Mouse (Mus musculus) MEL (cell line): ENCODE measurements around the gene Arhgap19. TPM values are rescaled to one million over a fixed set of nuclear protein-coding genes. Genes with fewer than 3 reads are reported as not detected.
A peak's percentile ranks its signal among the peaks of the same experiment; 100 is the strongest.

Experiments used
- DNase-seq: peaks from one replicate; pipeline ENCODE4 v3.0.0; 2011; ENCODE audit warnings: low read depth, low spot score
- H3K27ac ChIP-seq: 2 replicates; pipeline ENCODE4 v1.5.1; 2012; ENCODE audit warnings: low read depth, mild to moderate bottlenecking, control low read depth, low read length, moderate library complexity; ENCODE audit not compliant: control insufficient read depth
- H3K27me3 ChIP-seq, 2 experiments: fragments of 150-350 bp in 1 of 2; sonication (generic) in 1 of 2; 2 replicates each; pipeline ENCODE4 v1.6.1; 2012; ENCODE audit warnings: low read length in 2 of 2, mild to moderate bottlenecking in 2 of 2, improper control_type of control experiment in 1 of 2, moderate library complexity in 1 of 2; ENCODE audit not compliant: insufficient read depth in 2 of 2, control insufficient read depth in 1 of 2
- H3K36me3 ChIP-seq, 2 experiments: 2 replicates each; pipeline ENCODE4 v1.6.1; 2012 to 2014; ENCODE audit warnings: low read length in 2 of 2, improper control_type of control experiment in 1 of 2, inconsistent platforms in 1 of 2, mild to moderate bottlenecking in 1 of 2; ENCODE audit not compliant: insufficient read depth in 2 of 2, control insufficient read depth in 1 of 2
- H3K4me1 ChIP-seq, 2 experiments: fragments of 150-350 bp in 1 of 2; sonication (generic) in 1 of 2; 2 replicates each; pipeline ENCODE4 v1.6.1; 2012; ENCODE audit warnings: low read length in 2 of 2, improper control_type of control experiment in 1 of 2, mild to moderate bottlenecking in 1 of 2; ENCODE audit not compliant: insufficient read depth in 2 of 2, control insufficient read depth in 1 of 2
- H3K4me3 ChIP-seq, 2 experiments: fragments of 150-350 bp in 1 of 2; sonication (generic) in 1 of 2; 2 replicates each; pipeline ENCODE4 v1.5.1; 2012; ENCODE audit warnings: low read depth in 2 of 2, low read length in 2 of 2, mild to moderate bottlenecking in 2 of 2, moderate library complexity in 2 of 2, control low read depth in 1 of 2, improper control_type of control experiment in 1 of 2; ENCODE audit not compliant: control insufficient read depth in 1 of 2, insufficient read depth in 1 of 2
- H3K79me2 ChIP-seq: 2 replicates; pipeline ENCODE4 v1.6.1; 2012; ENCODE audit warnings: mild to moderate bottlenecking, low read length, moderate library complexity; ENCODE audit not compliant: control insufficient read depth, poor library complexity, insufficient read depth
- H3K9ac ChIP-seq: 2 replicates; pipeline ENCODE4 v1.6.1; 2012; ENCODE audit warnings: low read depth, mild to moderate bottlenecking, control low read depth, low read length, moderate library complexity; ENCODE audit not compliant: control insufficient read depth, poor library complexity, severe bottlenecking
- H3K9me3 ChIP-seq: fragments of 150-350 bp; sonication (generic); replicated peaks from 2 replicates; pipeline ENCODE4 v1.6.1; 2012; ENCODE audit warnings: mild to moderate bottlenecking, low read length, improper control_type of control experiment, moderate library complexity; ENCODE audit not compliant: insufficient read depth
- BHLHE40 ChIP-seq: IDR thresholded peaks from 2 replicates; pipeline ENCODE4 v1.6.1; 2012; ENCODE audit warnings: low read depth, mild to moderate bottlenecking, inconsistent platforms, low read length, improper control_type of control experiment, borderline replicate concordance
- CHD1 ChIP-seq: IDR thresholded peaks from 2 replicates; pipeline ENCODE4 v1.6.1; 2012; ENCODE audit warnings: low read depth, mild to moderate bottlenecking, inconsistent platforms, low read length, improper control_type of control experiment
- CHD2 ChIP-seq: IDR thresholded peaks from 2 replicates; pipeline ENCODE4 v1.6.1; 2011; ENCODE audit warnings: low read length, improper control_type of control experiment
- CTCF ChIP-seq, 3 experiments: IDR thresholded peaks in 2 of 3; conservative IDR thresholded peaks in 1 of 3; 2 replicates each; pipeline ENCODE4 v1.5.1; 2011 to 2012; ENCODE audit warnings: low read length in 3 of 3, low read depth in 2 of 3, mild to moderate bottlenecking in 2 of 3, improper control_type of control experiment in 1 of 3, inconsistent platforms in 1 of 3, mixed read lengths in 1 of 3, moderate library complexity in 1 of 3; ENCODE audit not compliant: control insufficient read depth in 1 of 3, insufficient read depth in 1 of 3, poor library complexity in 1 of 3, severe bottlenecking in 1 of 3
- E2F4 ChIP-seq: IDR thresholded peaks from 2 replicates; pipeline ENCODE4 v1.6.1; 2011; ENCODE audit warnings: low read depth, low read length, improper control_type of control experiment, borderline replicate concordance
- ELF1 ChIP-seq: IDR thresholded peaks from 2 replicates; pipeline ENCODE4 v1.6.1; 2014; ENCODE audit warnings: low read depth, mild to moderate bottlenecking, inconsistent platforms, low read length, improper control_type of control experiment, moderate library complexity
- ETS1 ChIP-seq: IDR thresholded peaks from 2 replicates; pipeline ENCODE4 v1.6.1; 2012; ENCODE audit warnings: low read depth, mild to moderate bottlenecking, inconsistent platforms, low read length, improper control_type of control experiment, moderate library complexity
- GABPA ChIP-seq: IDR thresholded peaks from 2 replicates; pipeline ENCODE4 v1.6.1; 2012; ENCODE audit warnings: low read depth, mild to moderate bottlenecking, inconsistent platforms, low read length, improper control_type of control experiment, moderate library complexity
- GATA1 ChIP-seq: IDR thresholded peaks from 2 replicates; pipeline ENCODE4 v1.6.1; 2011; ENCODE audit warnings: low read depth, low read length, improper control_type of control experiment
- HCFC1 ChIP-seq: IDR thresholded peaks from 2 replicates; pipeline ENCODE4 v1.6.1; 2012; ENCODE audit warnings: low read depth, mild to moderate bottlenecking, inconsistent platforms, low read length, improper control_type of control experiment, moderate library complexity
- JUND ChIP-seq: IDR thresholded peaks from 2 replicates; pipeline ENCODE4 v1.6.1; 2011; ENCODE audit warnings: low read depth, mild to moderate bottlenecking, improper control_type of control experiment, low read length
- KAT2A ChIP-seq: conservative IDR thresholded peaks from 2 replicates; pipeline ENCODE4 v1.6.1; 2012; ENCODE audit warnings: low read depth, low read length, improper control_type of control experiment, inconsistent platforms
- MAFK ChIP-seq: IDR thresholded peaks from 2 replicates; pipeline ENCODE4 v1.6.1; 2011; ENCODE audit warnings: low read depth, mild to moderate bottlenecking, low read length, improper control_type of control experiment, borderline replicate concordance
- MAX ChIP-seq: IDR thresholded peaks from 2 replicates; pipeline ENCODE4 v1.6.1; 2011; ENCODE audit warnings: low read length, improper control_type of control experiment
- MEF2A ChIP-seq: IDR thresholded peaks from 2 replicates; pipeline ENCODE4 v1.6.1; 2014; ENCODE audit warnings: low read depth, mild to moderate bottlenecking, inconsistent platforms, low read length, improper control_type of control experiment; ENCODE audit not compliant: poor library complexity, insufficient replicate concordance, severe bottlenecking; ENCODE audit errors: extremely low read depth
- MXI1 ChIP-seq: IDR thresholded peaks from 2 replicates; pipeline ENCODE4 v1.6.1; 2011; ENCODE audit warnings: mild to moderate bottlenecking, low read depth, low read length, improper control_type of control experiment
- MYB ChIP-seq: IDR thresholded peaks from 2 replicates; pipeline ENCODE4 v1.6.1; 2011; ENCODE audit warnings: mild to moderate bottlenecking, low read depth, low read length, improper control_type of control experiment
- MYC ChIP-seq: IDR thresholded peaks from 2 replicates; pipeline ENCODE4 v1.6.1; 2011; ENCODE audit warnings: low read depth, mild to moderate bottlenecking, low read length, improper control_type of control experiment, moderate library complexity
- NRF1 ChIP-seq: IDR thresholded peaks from 2 replicates; pipeline ENCODE4 v1.6.1; 2014; ENCODE audit warnings: low read depth, mild to moderate bottlenecking, inconsistent platforms, low read length, improper control_type of control experiment, moderate library complexity; ENCODE audit not compliant: poor library complexity, insufficient read depth, severe bottlenecking
- POLR2A ChIP-seq, 2 experiments: IDR thresholded peaks; 2 replicates each; pipeline ENCODE4 v1.6.1; 2011 to 2012; ENCODE audit warnings: low read length in 2 of 2, mild to moderate bottlenecking in 2 of 2, control low read depth in 1 of 2, improper control_type of control experiment in 1 of 2, low read depth in 1 of 2, moderate library complexity in 1 of 2; ENCODE audit not compliant: control insufficient read depth in 1 of 2, insufficient read depth in 1 of 2, poor library complexity in 1 of 2
- POLR2AphosphoS2 ChIP-seq: IDR thresholded peaks from 2 replicates; pipeline ENCODE4 v1.6.1; 2011; ENCODE audit warnings: low read length, improper control_type of control experiment
- POLR2AphosphoS5 ChIP-seq: IDR thresholded peaks from 2 replicates; pipeline ENCODE4 v1.6.1; 2012; ENCODE audit warnings: low read depth, borderline replicate concordance, mild to moderate bottlenecking, inconsistent platforms, low read length, moderate library complexity, mixed read lengths
- RAD21 ChIP-seq: IDR thresholded peaks from 2 replicates; pipeline ENCODE4 v1.6.1; 2011; ENCODE audit warnings: mild to moderate bottlenecking, low read depth, low read length, improper control_type of control experiment
- RCOR1 ChIP-seq: IDR thresholded peaks from 2 replicates; pipeline ENCODE4 v1.6.1; 2012; ENCODE audit warnings: low read depth, mild to moderate bottlenecking, inconsistent platforms, low read length, improper control_type of control experiment
- SIN3A ChIP-seq: IDR thresholded peaks from 2 replicates; pipeline ENCODE4 v1.6.1; 2012; ENCODE audit warnings: low read length, improper control_type of control experiment, inconsistent platforms
- SMC3 ChIP-seq: IDR thresholded peaks from 2 replicates; pipeline ENCODE4 v1.6.1; 2011; ENCODE audit warnings: low read depth, low read length, improper control_type of control experiment
- TAL1 ChIP-seq: IDR thresholded peaks from 2 replicates; pipeline ENCODE4 v1.6.1; 2012; ENCODE audit warnings: mild to moderate bottlenecking, inconsistent platforms, low read length, moderate library complexity, mixed read lengths
- TBP ChIP-seq: IDR thresholded peaks from 2 replicates; pipeline ENCODE4 v1.8.0; 2011; ENCODE audit warnings: low read depth, low read length, improper control_type of control experiment
- TCF12 ChIP-seq: IDR thresholded peaks from 2 replicates; pipeline ENCODE4 v1.6.1; 2014; ENCODE audit warnings: low read depth, mild to moderate bottlenecking, inconsistent platforms, low read length, improper control_type of control experiment, moderate library complexity
- UBTF ChIP-seq: IDR thresholded peaks from 2 replicates; pipeline ENCODE4 v1.6.1; 2012; ENCODE audit warnings: low read depth, mild to moderate bottlenecking, inconsistent platforms, low read length, improper control_type of control experiment, moderate library complexity, borderline replicate concordance; ENCODE audit not compliant: insufficient read depth
- USF1 ChIP-seq: IDR thresholded peaks from 2 replicates; pipeline ENCODE4 v1.6.1; 2014; ENCODE audit warnings: low read depth, mild to moderate bottlenecking, inconsistent platforms, low read length, improper control_type of control experiment, moderate library complexity
- USF2 ChIP-seq, 2 experiments: IDR thresholded peaks; 2 replicates each; pipeline ENCODE4 v1.6.1; 2011 to 2012; ENCODE audit warnings: improper control_type of control experiment in 2 of 2, low read length in 2 of 2, borderline replicate concordance in 1 of 2, inconsistent platforms in 1 of 2, low read depth in 1 of 2, mild to moderate bottlenecking in 1 of 2; ENCODE audit not compliant: insufficient read depth in 1 of 2
- ZC3H11A ChIP-seq: IDR thresholded peaks from 2 replicates; pipeline ENCODE4 v1.6.1; 2012; ENCODE audit warnings: low read depth, mild to moderate bottlenecking, inconsistent platforms, low read length, improper control_type of control experiment
- ZKSCAN1 ChIP-seq: IDR thresholded peaks from 2 replicates; pipeline ENCODE4 v1.6.1; 2012; ENCODE audit warnings: low read depth, mild to moderate bottlenecking, inconsistent platforms, low read length, improper control_type of control experiment, moderate library complexity
- ZMIZ1 ChIP-seq: IDR thresholded peaks from 2 replicates; pipeline ENCODE4 v1.6.1; 2012; ENCODE audit warnings: low read depth, mild to moderate bottlenecking, inconsistent platforms, low read length, improper control_type of control experiment, moderate library complexity
- polyA plus RNA-seq, 2 experiments: library from polyadenylated mRNA; stranded (reverse) in 1 of 2; unstranded in 1 of 2; fragments of >175 nt in 1 of 2; fragments of >200 nt in 1 of 2; gene quantifications; 2 replicates each; pipeline versions ENCODE4 v1.2.1 to v1.2.4; 2012; ENCODE audit warnings: low replicate concordance in 2 of 2, low read depth in 1 of 2; ENCODE audit not compliant: insufficient read length in 2 of 2, insufficient read depth in 1 of 2, missing spikeins in 1 of 2
- total RNA-seq: library from RNA; depleted of rRNA; stranded (reverse); fragments of 300-350 nt; gene quantifications from 2 replicates; pipeline ENCODE4 v1.2.3, GENCODE M21; 2012; rRNA removed

Gene Arhgap19
- total RNA-seq: 47.5 and 53.9 TPM in 2 replicates
- polyA plus RNA-seq: 10 to 100 TPM in 1 of 2 experiments, not detected in 1; 67.9 TPM

DNA sequence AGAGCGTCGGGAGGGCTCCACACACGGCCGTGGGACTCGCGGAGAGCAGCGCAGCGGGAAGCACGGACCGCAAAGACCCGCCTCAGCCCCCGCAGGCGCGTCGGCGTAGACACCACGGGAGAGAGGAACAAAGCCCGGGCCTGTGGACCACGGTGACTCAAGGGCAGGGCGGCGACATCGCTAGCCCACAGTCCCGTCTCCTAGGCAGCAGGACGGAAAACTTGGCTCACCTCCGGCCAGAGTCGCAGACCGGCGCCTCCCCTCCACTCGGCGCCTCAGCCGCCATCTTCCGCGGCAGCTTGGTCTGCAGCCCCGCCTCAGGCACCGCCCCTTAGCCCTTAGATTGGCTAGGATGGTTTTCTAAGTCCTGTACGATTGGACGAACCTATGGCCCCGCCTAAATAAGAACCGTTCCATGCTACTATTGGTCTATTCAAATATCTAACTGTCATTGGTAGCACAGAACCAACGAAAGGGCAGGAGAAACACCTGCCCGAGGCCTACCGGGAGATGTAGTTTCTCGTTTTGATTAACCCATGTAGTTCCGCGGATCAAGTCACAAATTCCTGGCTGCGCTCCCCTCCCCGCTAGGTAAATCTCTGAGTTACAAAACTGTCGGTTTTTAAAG lies at the start of gene Arhgap19:
Arhgap19 (minus strand) TSS at position 306 of the 628 bp plus-strand sequence.
- DNase-seq: peak; percentile 100
- H3K36me3 ChIP-seq: peaks cover 0 to 11% of the 10 kb centered on the region in 2 experiments; a peak in 2 of 4 replicates
- no peaks in the 10 kb centered on the region for H3K9me3 ChIP-seq
- H3K79me2 ChIP-seq: peaks cover 26% of the 10 kb centered on the region
- peak within 1 kb of the TSS; percentile 67 for H3K27ac ChIP-seq
- H3K4me3 ChIP-seq: peak within 1 kb of the TSS; percentile 66 to 86
- peaks cover 10 to 21% of the 10 kb centered on the region in 2 experiments for H3K4me1 ChIP-seq
- H3K27me3 ChIP-seq: no peaks in the 10 kb centered on the region
- H3K9ac ChIP-seq: peak within 1 kb of the TSS; percentile 87
- TF ChIP-seq E2F4: no peak
- no peak for TF ChIP-seq MEF2A
- TF ChIP-seq ETS1: no peak
- no peak; the same call in 1 of the 2 replicates for TF ChIP-seq POLR2AphosphoS2
- no peak for TF ChIP-seq BHLHE40
- peak; percentile 89 for TF ChIP-seq SIN3A
- peak; percentile 56 for TF ChIP-seq USF1
- no peak for TF ChIP-seq GABPA
- peak; percentile 53; the same call in 1 of the 2 replicates for TF ChIP-seq MYB
- no peak for TF ChIP-seq USF2 (IDR thresholded peaks at IDR 0.05; ENCODE audit: borderline replicate concordance in 1 of 2, insufficient read depth in 1 of 2, low read depth in 1 of 2, low read length in 2 of 2)
- TF ChIP-seq POLR2AphosphoS5: no peak; the same call in 1 of the 2 replicates
- no peak for TF ChIP-seq JUND
- TF ChIP-seq TAL1: no peak
- 0 out of 2 replicates have a peak, but pooled peaks have one; percentile 8 for TF ChIP-seq SMC3
- TF ChIP-seq TBP: peak; percentile 95
- TF ChIP-seq TCF12: peak; percentile 31; the same call in 1 of the 2 replicates
- TF ChIP-seq ZC3H11A: no peak
- TF ChIP-seq CTCF (IDR thresholded peaks at IDR 0.05 in 2 of 3, conservative IDR thresholded peaks at IDR 0.05 in 1 of 3; ENCODE audit: control insufficient read depth in 1 of 3, insufficient read depth in 1 of 3, low read depth in 2 of 3, low read length in 3 of 3, poor library complexity in 1 of 3, severe bottlenecking in 1 of 3): no peak
- peak; percentile 73 for TF ChIP-seq ELF1
- TF ChIP-seq POLR2A (IDR thresholded peaks at IDR 0.05; ENCODE audit: control insufficient read depth in 1 of 2, insufficient read depth in 1 of 2, low read depth in 1 of 2, low read length in 2 of 2, poor library complexity in 1 of 2): peak; percentile 98 to 100
- no peak for TF ChIP-seq MAFK
- no peak for TF ChIP-seq RAD21
- peak; percentile 96 for TF ChIP-seq KAT2A
- TF ChIP-seq MXI1: peak; percentile 74
- peak; percentile 18; the same call in 1 of the 2 replicates for TF ChIP-seq NRF1
- TF ChIP-seq ZKSCAN1: no peak
- TF ChIP-seq UBTF: 0 out of 2 replicates have a peak, but pooled peaks have one; percentile 91
- TF ChIP-seq HCFC1: peak; percentile 99
- TF ChIP-seq MYC: peak; percentile 48; the same call in 1 of the 2 replicates
- TF ChIP-seq MAX: 0 out of 2 replicates have a peak, but pooled peaks have one; percentile 9
- TF ChIP-seq CHD2: peak; percentile 86
- TF ChIP-seq GATA1: no peak
- TF ChIP-seq RCOR1: no peak
- TF ChIP-seq CHD1: no peak
- TF ChIP-seq ZMIZ1: peak; percentile 80; the same call in 1 of the 2 replicates
